Comparison of ENCODE assay signal across 9 mouse cellular contexts in the genomic region with DNA sequence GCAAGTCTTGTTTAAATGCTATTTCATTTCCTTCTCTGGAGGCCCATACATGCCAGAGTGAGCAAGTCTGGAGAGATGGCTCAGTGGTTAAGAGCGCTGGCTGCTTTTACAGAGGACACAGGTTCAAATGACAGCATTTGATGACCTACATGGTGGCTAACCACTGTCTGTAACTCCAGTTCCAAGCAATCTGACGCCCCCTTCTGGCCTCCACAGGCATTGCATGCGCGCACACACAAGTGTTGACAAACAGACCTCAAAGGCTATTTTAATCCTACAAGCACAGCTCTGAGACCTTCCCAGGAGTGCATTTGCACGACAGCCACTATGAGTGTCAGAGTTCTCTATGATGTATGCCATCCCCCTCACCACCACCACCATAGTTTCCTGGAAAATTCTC.
DNase-seq lines count a peak whose midpoint lies in the region; TF ChIP-seq lines count a peak whose summit lies in the region.
"Had no signal": no experiment of that assay in that cellular context is flagged by ENCODE, and none has a peak within 500 bp of the region (broad histone marks: within the 10 kb centered on the region; RNA-seq: fewer than 3 reads in every experiment).

No protein-coding gene starts in this region.

- no peaks in the 10 kb centered on the region for H3K79me2 ChIP-seq in heart, adult 2 months (replicated peaks; ENCODE audit: control insufficient read depth, insufficient read depth, low read length)

- no peak for TF ChIP-seq POLR2A in heart, adult 2 months (IDR thresholded peaks at IDR 0.05; ENCODE audit: insufficient read depth, low read depth, low read length)

- no peaks in the 10 kb centered on the region for H3K27me3 ChIP-seq in heart, adult 2 months (ENCODE audit: control insufficient read depth, insufficient read depth, low read length)
- H3K27me3 ChIP-seq in heart, embryonic 10.5 days (ENCODE audit: insufficient read depth, poor library complexity, severe bottlenecking): no peaks in the 10 kb centered on the region

- H3K4me3 ChIP-seq in heart, adult 2 months: no peak overlapping the region
- no peak overlapping the region for H3K4me3 ChIP-seq in heart, embryonic 10.5 days

- H3K27ac ChIP-seq in heart, adult 2 months: no peak overlapping the region
- no peak overlapping the region for H3K27ac ChIP-seq in heart, embryonic 10.5 days
- H3K27ac ChIP-seq: macrophage had no signal

- intact Hi-C loops in heart, adult 2 months (cut with DNase I): no loop called here

- DNase-seq in heart, adult 2 months: no peak
- no peak for DNase-seq in heart, embryonic 10.5 days (ENCODE audit: low spot score)
- DNase-seq in CD4-positive, CD25-positive, alpha-beta regulatory T cell, adult 2 months (ENCODE audit: low read depth, low spot score): peak; percentile 83
- peak; percentile 15 for DNase-seq in c-Kit-positive CD71-positive TER-119-negative erythroid progenitor cells, embryonic 14.5 days (ENCODE audit: low read depth)
- peak; percentile 49 to 62 for DNase-seq in natural killer cell, adult 2 months (ENCODE audit: low spot score in 2 of 2)
- no peak for DNase-seq in ovary, postnatal 10 days (ENCODE audit: low spot score)
- DNase-seq in right cerebral cortex, adult 2 months (ENCODE audit: low spot score in 2 of 2): no peak
- DNase-seq in retina, embryonic 14.5 days (ENCODE audit: low spot score): no peak

- no peaks in the 10 kb centered on the region for H3K9me3 ChIP-seq in heart, embryonic 10.5 days

- H3K9ac ChIP-seq in heart, adult 2 months (ENCODE audit: low read depth, low read length): no peak overlapping the region

- 66% methylated on average over 5 of the region's 5 CpGs for WGBS in heart, adult 2 months
- 67% methylated on average over 5 of the region's 5 CpGs for WGBS in heart, embryonic 10.5 days

- peak; percentile 40 for TF ChIP-seq CTCF in heart, adult 2 months (IDR thresholded peaks at IDR 0.05)

- no peak for TF ChIP-seq EP300 in heart, adult 2 months (IDR thresholded peaks at IDR 0.05; ENCODE audit: insufficient read depth, low read depth, low read length)

- H3K4me1 ChIP-seq in heart, adult 2 months (ENCODE audit: control insufficient read depth, insufficient read depth, low read length): no peaks in the 10 kb centered on the region
- H3K4me1 ChIP-seq in heart, embryonic 10.5 days: no peaks in the 10 kb centered on the region

- no peaks in the 10 kb centered on the region for H3K36me3 ChIP-seq in heart, adult 2 months (ENCODE audit: control insufficient read depth, insufficient read depth, low read length)
- no peaks in the 10 kb centered on the region for H3K36me3 ChIP-seq in heart, embryonic 10.5 days

Comparison
In these comparisons a context has a peak if more than half of its experiments do, and no peak if none do; other contexts are left out.
1. DNase-seq: peak in CD4-positive, CD25-positive, alpha-beta regulatory T cell, adult 2 months (single experiment), c-Kit-positive CD71-positive TER-119-negative erythroid progenitor cells, embryonic 14.5 days (single experiment) and natural killer cell, adult 2 months (2 of 2); none in heart, adult 2 months (0 of 2), heart, embryonic 10.5 days (single experiment), ovary, postnatal 10 days (single experiment), right cerebral cortex, adult 2 months (0 of 2) and retina, embryonic 14.5 days (single experiment).